Mouse (Mus musculus) thymus, postnatal 10 days (tissue): ENCODE data around the gene Ces2e.
"Not testable (repeated sequence)": the region's sequence is repeated elsewhere in the genome, so short reads cannot be mapped to it uniquely, and the experiment has no call there.

Experiments used
- DNase-seq, 2 experiments: peaks; one replicate each; pipeline ENCODE4 v3.0.0; 2021; ENCODE audit warnings: low spot score in 2 of 2

Gene Ces2e

DNA sequence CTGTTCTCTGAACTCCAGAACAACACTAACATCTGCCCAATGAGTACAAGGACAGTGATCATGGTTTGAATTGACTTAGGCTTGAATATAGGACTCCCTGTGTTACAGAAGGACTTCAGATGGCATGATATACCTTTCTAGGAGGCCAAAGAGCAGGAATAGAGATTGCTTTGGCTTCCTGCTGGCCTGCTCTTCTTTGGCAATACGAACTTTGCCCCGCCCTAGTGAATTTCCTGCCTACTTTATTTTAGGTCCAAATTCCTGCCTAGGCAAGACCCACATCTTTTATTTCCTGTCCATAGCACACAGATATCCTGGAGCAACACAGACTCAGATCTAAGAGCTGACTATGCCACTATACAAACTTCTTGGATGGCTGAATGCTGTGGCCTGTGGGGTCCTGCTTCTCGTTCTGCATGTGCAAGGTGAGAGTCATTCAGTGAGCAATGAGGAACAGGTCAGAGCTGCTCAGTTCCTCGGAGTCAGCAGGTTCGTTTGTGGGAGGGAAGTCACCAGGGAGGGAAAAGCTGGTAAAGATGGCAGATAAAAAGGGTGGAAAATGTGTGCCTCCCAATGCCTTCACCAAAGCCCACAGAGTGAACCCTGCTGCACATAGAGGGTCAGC is at the start of gene Ces2e:
TSS of gene Ces2e (plus strand) at position 289 of the 625 bp plus-strand sequence.
- no peak for DNase-seq

DNA sequence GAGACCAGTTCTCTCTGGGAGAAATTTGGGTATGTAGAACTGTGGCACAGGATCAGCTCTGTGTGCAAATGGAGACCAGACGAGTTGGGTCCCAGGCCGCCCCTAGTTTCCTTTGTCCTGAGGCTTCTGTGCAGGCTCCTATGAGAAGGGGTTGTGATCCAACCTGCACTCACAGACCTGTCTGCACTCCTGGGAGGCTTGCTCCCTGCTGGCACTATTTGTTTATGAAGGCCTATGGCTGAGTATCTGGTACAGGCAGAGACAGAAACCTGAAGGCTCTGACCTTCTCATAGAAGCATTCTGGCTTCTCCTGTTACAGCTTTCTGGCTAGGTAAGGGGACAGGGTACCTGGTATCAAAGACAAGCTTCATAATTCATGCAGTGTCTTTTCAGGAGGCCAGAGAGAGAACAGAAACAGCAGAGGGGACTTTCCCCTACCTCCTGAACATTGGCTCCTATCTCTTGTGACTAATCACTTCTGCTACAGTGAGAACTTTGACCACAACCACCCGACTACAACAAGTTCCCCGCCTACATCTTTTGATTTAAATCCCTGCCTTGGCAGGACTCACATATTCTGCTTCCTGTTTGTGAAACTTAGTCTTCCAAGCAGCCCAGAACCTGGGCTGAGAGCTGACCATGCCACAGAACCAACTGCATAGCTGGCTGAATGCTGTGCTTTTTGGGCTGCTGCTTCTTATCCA is 39.7 kb upstream of the Ces2e start:
- not testable (repeated sequence) for DNase-seq

DNA sequence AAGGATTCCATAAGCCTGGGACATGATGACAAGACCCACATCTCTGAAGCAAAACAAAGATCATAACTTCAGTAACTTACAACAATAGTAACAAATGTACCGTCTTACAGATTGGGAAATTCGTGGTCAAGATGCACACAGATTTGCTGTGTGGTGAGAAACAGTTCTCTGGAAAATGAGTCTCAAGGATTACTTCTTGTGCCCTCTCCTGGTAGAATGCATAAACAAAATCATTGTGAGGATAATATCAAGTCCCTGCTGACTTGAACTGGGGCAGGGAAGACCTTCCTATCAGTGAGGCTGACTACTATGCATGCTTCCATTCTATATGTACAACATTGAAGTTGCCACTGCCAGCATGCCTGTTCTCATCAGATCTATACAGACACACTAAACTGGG is 24.3 kb upstream of the Ces2e start:
- DNase-seq = no peak

DNA sequence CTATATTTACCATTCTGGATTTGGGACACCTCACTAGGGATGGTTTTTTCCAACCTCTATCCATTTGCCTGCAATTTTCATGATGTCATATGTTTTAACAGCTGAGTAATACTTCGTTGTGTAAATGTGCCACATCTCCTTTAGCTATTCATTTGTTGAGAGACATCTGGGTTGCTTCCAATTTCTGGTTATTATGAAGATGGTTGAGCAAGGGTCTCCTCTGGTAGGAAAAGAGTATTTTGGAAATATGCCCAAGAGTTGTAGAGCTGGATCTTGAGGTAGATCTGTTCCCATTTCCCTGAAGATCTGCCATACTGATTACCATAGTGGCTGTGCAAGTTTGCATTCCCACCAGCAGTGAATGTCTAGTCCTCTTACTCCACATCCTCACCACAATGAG is 18.9 kb upstream of the Ces2e start:
- no peak for DNase-seq

DNA sequence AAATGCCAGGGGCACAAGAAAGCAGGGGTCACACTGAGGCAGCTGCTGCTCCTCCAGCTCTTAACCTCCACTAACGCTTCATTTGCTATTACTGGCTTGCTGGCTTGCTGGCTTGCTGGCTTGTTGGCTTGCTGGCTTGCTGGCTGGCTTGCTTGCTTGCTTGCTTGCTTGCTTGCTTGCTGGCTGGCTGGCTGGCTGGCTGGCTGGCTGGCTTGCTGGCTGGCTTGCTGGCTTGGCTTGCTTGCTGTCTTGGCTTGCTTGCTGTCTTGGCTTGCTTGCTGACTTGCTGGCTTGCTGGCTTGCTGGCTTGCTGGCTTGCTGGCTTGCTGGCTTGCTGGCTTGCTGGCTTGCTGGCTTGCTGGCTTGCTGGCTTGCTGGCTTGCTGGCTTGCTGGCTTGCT is 17.0 kb upstream of the Ces2e start:
- DNase-seq = not testable (repeated sequence)

DNA sequence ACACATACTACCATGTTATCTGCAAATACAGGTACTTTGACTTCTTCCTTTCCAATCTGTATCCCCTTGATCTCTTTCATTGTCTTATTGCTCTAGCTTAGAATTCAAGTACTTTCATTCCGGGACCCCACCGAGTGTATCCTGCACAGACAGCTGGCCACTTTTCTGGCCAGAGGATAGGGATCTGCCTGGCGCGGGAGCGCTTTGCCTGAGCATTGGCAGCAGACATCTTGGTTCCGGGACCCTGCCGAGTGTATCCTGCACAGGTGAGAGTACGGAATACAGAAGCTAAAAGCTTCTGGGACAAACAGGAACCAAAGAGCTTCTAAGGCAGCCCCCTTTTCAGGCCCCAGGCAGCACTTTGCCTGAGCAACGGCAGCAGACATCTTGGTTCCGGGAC is 16.4 kb upstream of the Ces2e start:
- DNase-seq = not testable (repeated sequence)

DNA sequence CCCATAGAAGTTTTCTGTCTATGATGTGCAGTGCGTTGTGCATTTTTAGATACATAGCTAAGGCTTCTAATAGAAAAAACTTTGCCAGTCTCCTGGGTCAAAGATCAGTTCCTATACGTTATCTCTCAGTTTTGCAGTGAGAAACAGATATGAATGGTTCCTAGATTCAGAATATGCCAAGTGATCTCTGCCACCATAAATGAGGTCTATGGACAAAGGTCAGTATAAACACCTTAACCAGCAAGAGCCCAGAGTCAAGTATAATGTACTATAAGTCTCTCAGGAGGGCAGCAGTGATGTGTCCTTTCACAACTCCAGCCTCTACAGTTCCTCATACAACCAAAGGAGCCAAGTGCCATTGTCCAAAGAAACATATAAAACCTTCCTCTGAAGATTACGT is 1.2 kb downstream of the Ces2e start:
- no peak for DNase-seq

DNA sequence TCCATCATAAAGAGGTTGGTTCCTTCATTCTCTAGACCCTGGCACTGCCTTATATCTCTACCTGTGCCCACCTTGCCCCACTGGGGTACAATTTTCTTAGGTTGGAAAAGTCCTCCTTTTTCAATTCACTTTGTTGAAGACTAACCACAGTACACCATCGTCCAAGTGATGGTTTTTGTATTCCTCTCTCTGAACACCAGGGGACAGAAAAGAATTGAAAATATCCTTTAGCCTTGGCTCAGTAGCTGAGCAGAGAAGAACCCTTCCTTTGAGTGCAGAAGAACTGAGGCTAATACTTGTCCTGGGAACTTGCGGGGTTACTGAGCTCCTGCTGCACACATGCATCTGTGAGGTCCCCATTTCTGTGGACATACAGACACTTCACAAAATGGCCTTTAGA is 18.6 kb downstream of the Ces2e start:
- no peak for DNase-seq

DNA sequence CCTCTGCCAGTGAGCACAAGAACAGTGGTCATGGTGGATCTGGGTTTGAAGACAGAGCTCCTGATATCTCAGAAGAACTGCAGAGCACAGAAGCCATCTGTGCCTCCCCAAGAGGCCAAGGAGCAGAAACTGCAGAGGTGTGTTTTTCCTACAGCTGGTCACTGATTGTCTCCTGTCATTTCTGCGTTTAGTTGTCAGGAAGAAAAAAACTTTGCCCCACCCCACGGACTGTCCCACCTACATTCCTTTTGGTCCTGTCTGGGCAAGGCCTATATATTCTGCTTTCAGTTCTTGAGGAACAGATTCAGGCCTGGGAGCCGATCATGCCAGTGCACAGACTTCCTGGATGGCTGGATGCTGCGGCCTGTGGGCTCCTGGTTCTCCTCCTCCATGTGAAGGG is 21.0 kb downstream of the Ces2e start, which contains the start of gene Ces2f:
TSS of gene Ces2f (plus strand) at position 301 of the 400 bp plus-strand sequence.
- DNase-seq = no peak

DNA sequence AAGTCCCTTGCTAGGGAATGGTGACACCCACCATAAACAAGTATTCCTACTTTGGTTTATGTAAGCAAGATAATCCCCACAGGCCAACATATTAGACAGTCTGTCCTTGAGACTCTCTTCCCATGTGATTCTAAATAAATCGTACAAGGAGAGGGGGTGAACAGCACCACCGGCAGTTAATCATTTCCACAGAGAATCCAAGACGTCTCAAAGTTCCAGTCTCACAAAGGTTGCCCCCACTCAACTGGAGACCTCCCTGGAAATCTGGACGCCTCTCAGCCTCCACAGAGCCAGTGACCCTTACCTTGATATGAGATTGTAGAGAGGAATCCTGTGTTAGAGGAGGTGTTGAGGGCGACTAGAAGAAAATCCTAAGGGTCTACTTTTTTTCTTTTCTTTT is 23.0 kb downstream of the Ces2e start:
- no peak for DNase-seq

DNA sequence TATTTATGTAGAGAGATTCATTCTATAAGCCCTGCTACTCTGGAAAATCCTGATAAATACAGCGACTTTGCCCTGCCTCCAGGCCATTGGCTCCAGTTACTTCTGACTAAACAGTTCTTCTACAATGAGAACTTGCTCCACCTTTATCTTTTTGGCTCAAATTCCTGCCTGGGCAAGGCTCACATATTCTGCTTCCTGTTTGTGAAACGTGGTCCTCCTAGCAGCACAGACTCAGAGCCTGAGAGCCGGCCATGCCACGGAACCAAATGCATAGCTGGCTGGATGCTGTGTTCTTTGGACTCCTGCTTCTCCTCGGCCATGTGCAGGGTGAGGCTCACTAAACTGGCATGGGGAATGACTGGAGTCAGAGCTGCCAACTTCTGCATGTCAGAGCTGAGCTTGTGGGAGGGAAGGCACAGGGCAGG is 35.5 kb downstream of the Ces2e start, which contains the start of gene Ces2g:
TSS of gene Ces2g (plus strand) at position 182 of the 425 bp plus-strand sequence.
- no peak for DNase-seq

DNA sequence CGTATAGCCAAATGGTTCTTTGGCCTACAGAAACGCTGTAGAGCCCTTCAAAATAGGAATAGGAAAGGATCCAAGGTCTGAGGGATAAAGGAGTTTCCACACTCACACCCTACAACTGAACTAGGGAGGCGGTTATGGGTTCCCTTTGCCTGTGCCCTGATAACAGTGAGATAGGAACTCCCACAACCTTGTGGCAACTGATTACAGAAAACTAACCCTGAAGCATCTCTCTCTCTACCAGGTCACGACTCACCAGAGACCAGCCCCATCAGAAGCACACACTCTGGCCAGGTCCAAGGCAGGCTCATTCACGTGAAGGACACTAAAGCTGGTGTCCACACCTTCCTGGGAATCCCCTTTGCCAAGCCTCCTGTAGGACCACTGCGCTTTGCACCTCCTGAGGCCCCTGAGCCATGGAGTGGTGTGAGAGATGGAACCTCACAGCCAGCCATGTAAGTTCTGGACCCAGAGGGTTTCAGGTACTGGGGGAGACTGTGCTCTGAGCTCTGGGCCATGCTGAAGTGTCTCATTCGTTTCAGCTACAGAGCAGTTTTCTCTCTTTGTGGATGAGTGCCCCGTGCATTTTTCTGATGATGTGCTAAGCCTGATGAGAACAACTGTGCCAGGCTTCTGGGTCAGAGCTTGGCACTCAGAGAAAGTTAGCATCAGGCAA is 36.3 kb downstream of the Ces2e start:
- no peak for DNase-seq

DNA sequence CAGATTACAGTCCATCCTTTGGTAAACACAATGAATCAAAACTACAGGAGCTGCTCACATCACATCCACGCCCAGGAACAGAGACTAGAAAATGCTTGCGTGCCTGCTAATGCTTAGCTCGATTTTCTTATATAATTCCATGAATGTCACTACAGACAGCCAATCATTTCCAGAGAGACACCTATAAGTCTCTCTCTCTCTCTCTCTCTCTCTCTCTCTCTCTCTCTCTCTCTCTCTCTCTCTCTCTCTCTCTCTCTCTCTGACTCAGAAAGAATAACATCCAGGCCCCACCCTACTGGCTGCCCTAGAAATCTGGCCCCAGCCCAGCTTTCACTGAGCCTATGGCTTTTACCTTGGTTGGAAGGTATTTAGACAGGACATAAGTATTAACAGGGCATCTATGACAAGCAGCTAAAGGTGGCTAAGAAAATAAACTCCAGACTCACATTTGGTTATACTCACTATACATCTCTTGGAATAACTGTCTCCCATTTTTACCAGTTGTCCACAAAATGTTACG is 37.4 kb downstream of the Ces2e start:
- no peak for DNase-seq

DNA sequence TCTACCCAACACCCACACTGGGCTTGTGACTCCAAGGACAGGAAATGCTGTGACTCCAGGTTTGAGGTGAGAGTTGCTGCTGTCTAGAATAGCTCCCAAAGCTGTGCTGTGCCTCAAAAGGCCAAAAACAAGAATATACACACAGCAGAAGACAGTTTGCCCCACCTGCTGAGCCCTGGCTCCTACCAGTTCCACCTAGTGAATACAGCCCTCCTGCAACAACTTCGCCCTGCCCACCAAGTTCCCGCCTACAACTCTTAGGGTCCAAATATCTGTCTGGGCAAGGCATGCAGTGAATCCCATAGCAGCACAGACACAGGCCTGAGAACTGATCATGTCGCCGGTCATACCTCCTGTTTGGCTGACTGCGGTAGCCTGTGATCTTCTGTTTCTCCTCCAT is 58.1 kb downstream of the Ces2e start:
- DNase-seq = no peak
